Mouse (Mus musculus): ENCODE measurements at regions not wholly inside any gene's neighbourhood (a gene's known extent, or its start where the extent isn't known, plus 50 kb on each side); places are given as distances from the start of the nearest gene placed in this dataset.
A peak's percentile ranks its signal among the peaks of the same experiment; 100 is the strongest.
"Not testable (repeated sequence)": the region's sequence is repeated elsewhere in the genome, so short reads cannot be mapped to it uniquely, and the experiment has no call there.

GRCm38 (mm10) chr6:3201507-3201906 lies 197.9 kb downstream of the Samd9l start:
- not testable (repeated sequence) for ATAC-seq (ENCODE audit: insufficient number of reproducible peaks, low FRiP score, low TSS enrichment)

- no peak for ATAC-seq (ENCODE audit: insufficient number of reproducible peaks, low FRiP score, low TSS enrichment)
Observed at GRCm38 (mm10) chr6:3201107-3201506, 198.3 kb downstream of the Samd9l start.

GRCm38 (mm10) chr6:3200586-3200985 lies 198.8 kb downstream of the Samd9l start:
- ATAC-seq (ENCODE audit: insufficient number of reproducible peaks, low FRiP score, low TSS enrichment), result not testable (repeated sequence)

- ATAC-seq (ENCODE audit: insufficient number of reproducible peaks, low FRiP score, low TSS enrichment), result not testable (repeated sequence)
Observed at GRCm38 (mm10) chr6:3192424-3192820, 206.9 kb downstream of the Samd9l start.

GRCm38 (mm10) chr6:3191695-3192423 lies 207.5 kb downstream of the Samd9l start:
- peak; percentile 56; the same call in 1 of the 2 replicates for ATAC-seq (ENCODE audit: insufficient number of reproducible peaks, low FRiP score, low TSS enrichment)

- ATAC-seq (ENCODE audit: insufficient number of reproducible peaks, low FRiP score, low TSS enrichment), result 0 out of 2 replicates have a peak, but pooled peaks have one; percentile 12
Observed at GRCm38 (mm10) chr6:3183819-3184199, 215.6 kb downstream of the Samd9l start.

GRCm38 (mm10) chr6:3182889-3183818 lies 216.2 kb downstream of the Samd9l start:
- peak; percentile 90 for ATAC-seq (ENCODE audit: insufficient number of reproducible peaks, low FRiP score, low TSS enrichment)

GRCm38 (mm10) chr6:3182424-3182841 lies 216.9 kb downstream of the Samd9l start:
- ATAC-seq (ENCODE audit: insufficient number of reproducible peaks, low FRiP score, low TSS enrichment), result peak; percentile 54

- not testable (repeated sequence) for ATAC-seq (ENCODE audit: insufficient number of reproducible peaks, low FRiP score, low TSS enrichment)
Observed at GRCm38 (mm10) chr6:3179603-3180348, 219.6 kb downstream of the Samd9l start.

GRCm38 (mm10) chr6:3169479-3169878 lies 229.9 kb downstream of the Samd9l start:
- not testable (repeated sequence) for ATAC-seq (ENCODE audit: insufficient number of reproducible peaks, low FRiP score, low TSS enrichment)

- ATAC-seq (ENCODE audit: insufficient number of reproducible peaks, low FRiP score, low TSS enrichment), result not testable (repeated sequence)
Observed at GRCm38 (mm10) chr6:3166149-3166548, 233.2 kb downstream of the Samd9l start.

- ATAC-seq (ENCODE audit: insufficient number of reproducible peaks, low FRiP score, low TSS enrichment), result not testable (repeated sequence)
Observed at GRCm38 (mm10) chr6:3151901-3152300, 247.5 kb downstream of the Samd9l start.

GRCm38 (mm10) chr6:3137823-3138222 lies 261.5 kb downstream of the Samd9l start:
- 0 out of 2 replicates have a peak, but pooled peaks have one; percentile 74 for ATAC-seq (ENCODE audit: insufficient number of reproducible peaks, low FRiP score, low TSS enrichment)

GRCm38 (mm10) chr6:3133763-3134162 lies 265.6 kb downstream of the Samd9l start:
- ATAC-seq (ENCODE audit: insufficient number of reproducible peaks, low FRiP score, low TSS enrichment), result not testable (repeated sequence)

GRCm38 (mm10) chr6:3116296-3116695 lies 283.1 kb downstream of the Samd9l start:
- ATAC-seq (ENCODE audit: insufficient number of reproducible peaks, low FRiP score, low TSS enrichment), result not testable (repeated sequence)
